Mouse (Mus musculus) CH12.LX (cell line): ENCODE measurements at regions not wholly inside any gene's neighbourhood (a gene's known extent, or its start where the extent isn't known, plus 50 kb on each side); places are given as distances from the start of the nearest gene placed in this dataset.

Experiments used
- DNase-seq: peaks from one replicate; pipeline ENCODE4 v3.0.0-alpha.2; 2013; ENCODE audit errors: extremely low read depth
- H3K27ac ChIP-seq: 2 replicates; pipeline ENCODE4 v1.5.1; 2012; ENCODE audit warnings: low read depth, mild to moderate bottlenecking, control low read depth, moderate library complexity; ENCODE audit not compliant: insufficient read depth
- H3K27me3 ChIP-seq: replicated peaks from 2 replicates; pipeline ENCODE3; 2012; ENCODE audit warnings: inconsistent platforms
- H3K36me3 ChIP-seq, 2 experiments: replicated peaks in 1 of 2; 2 replicates each; pipeline versions ENCODE3 to v1.6.1; 2012; ENCODE audit warnings: inconsistent platforms in 1 of 2, low read length in 1 of 2, mild to moderate bottlenecking in 1 of 2, mixed read lengths in 1 of 2, moderate library complexity in 1 of 2; ENCODE audit not compliant: control insufficient read depth in 1 of 2, insufficient read depth in 1 of 2
- H3K4me1 ChIP-seq, 2 experiments: 2 replicates each; pipeline ENCODE4 v1.6.1; 2012; ENCODE audit warnings: inconsistent platforms in 1 of 2, moderate library complexity in 1 of 2; ENCODE audit not compliant: insufficient read depth in 2 of 2, control insufficient read depth in 1 of 2
- H3K4me2 ChIP-seq: 2 replicates; pipeline ENCODE4 v1.6.1; 2012; ENCODE audit warnings: low read depth, mild to moderate bottlenecking, control low read depth; ENCODE audit not compliant: poor library complexity, insufficient read depth, severe bottlenecking
- H3K4me3 ChIP-seq, 3 experiments: fragments of 150-350 bp in 1 of 3; sonication (generic) in 1 of 3; replicated peaks in 1 of 3; 2 replicates each; pipeline versions ENCODE3 to v1.5.1; 2011 to 2012; ENCODE audit warnings: low read depth in 2 of 3, low read length in 2 of 3, mild to moderate bottlenecking in 2 of 3, moderate library complexity in 2 of 3, control low read depth in 1 of 3, improper control_type of control experiment in 1 of 3, inconsistent platforms in 1 of 3, mixed read lengths in 1 of 3; ENCODE audit not compliant: poor library complexity in 1 of 3
- H3K79me2 ChIP-seq: replicated peaks from 2 replicates; pipeline ENCODE4 v1.6.1; 2012; ENCODE audit warnings: mild to moderate bottlenecking, moderate library complexity; ENCODE audit not compliant: control insufficient read depth, poor library complexity, insufficient read depth, severe bottlenecking; ENCODE audit errors: extremely low read depth
- H3K9ac ChIP-seq: 2 replicates; pipeline ENCODE4 v1.6.1; 2012; ENCODE audit warnings: low read depth, mild to moderate bottlenecking, control low read depth, moderate library complexity; ENCODE audit not compliant: insufficient read depth
- H3K9me3 ChIP-seq: replicated peaks from 2 replicates; pipeline ENCODE3; 2012; ENCODE audit warnings: low read length, inconsistent platforms, mixed read lengths
- CHD2 ChIP-seq: IDR thresholded peaks from 2 replicates; pipeline ENCODE4 v1.6.1; 2011; ENCODE audit warnings: low read length, improper control_type of control experiment
- CTCF ChIP-seq, 2 experiments: IDR thresholded peaks in 1 of 2; conservative IDR thresholded peaks in 1 of 2; 2 replicates each; pipeline ENCODE4 v1.5.1; 2011 to 2012; ENCODE audit warnings: low read depth in 2 of 2, low read length in 2 of 2, improper control_type of control experiment in 1 of 2, inconsistent platforms in 1 of 2, mild to moderate bottlenecking in 1 of 2, moderate library complexity in 1 of 2
- E2F4 ChIP-seq: IDR thresholded peaks from 2 replicates; pipeline ENCODE4 v1.6.1; 2011; ENCODE audit warnings: low read depth, low read length, improper control_type of control experiment; ENCODE audit not compliant: insufficient replicate concordance
- EP300 ChIP-seq: IDR thresholded peaks from 2 replicates; pipeline ENCODE4 v1.6.1; 2011; ENCODE audit warnings: low read length, improper control_type of control experiment
- ETS1 ChIP-seq: conservative IDR thresholded peaks from 2 replicates; pipeline ENCODE4 v1.6.1; 2012; ENCODE audit warnings: low read depth, mild to moderate bottlenecking, inconsistent platforms, low read length, improper control_type of control experiment, moderate library complexity
- GABPA ChIP-seq: IDR thresholded peaks from 2 replicates; pipeline ENCODE4 v1.6.1; 2012; ENCODE audit warnings: low read depth, low read length, improper control_type of control experiment, inconsistent platforms; ENCODE audit not compliant: insufficient replicate concordance
- IRF4 ChIP-seq: IDR thresholded peaks from 2 replicates; pipeline ENCODE4 v1.6.1; 2014; ENCODE audit warnings: low read depth, mild to moderate bottlenecking, inconsistent platforms, low read length, improper control_type of control experiment
- JUN ChIP-seq: IDR thresholded peaks from 2 replicates; pipeline ENCODE4 v1.6.1; 2011; ENCODE audit warnings: low read depth, mild to moderate bottlenecking, low read length, improper control_type of control experiment, moderate library complexity; ENCODE audit not compliant: insufficient read depth
- JUND ChIP-seq: conservative IDR thresholded peaks from 2 replicates; pipeline ENCODE4 v1.6.1; 2011; ENCODE audit warnings: low read depth, low read length, improper control_type of control experiment
- KAT2A ChIP-seq: IDR thresholded peaks from 2 replicates; pipeline ENCODE4 v1.6.1; 2012; ENCODE audit warnings: low read length, improper control_type of control experiment, inconsistent platforms; ENCODE audit not compliant: insufficient replicate concordance
- MAX ChIP-seq: IDR thresholded peaks from 2 replicates; pipeline ENCODE4 v1.6.1; 2011; ENCODE audit warnings: low read length, improper control_type of control experiment
- MEF2A ChIP-seq: IDR thresholded peaks from 2 replicates; pipeline ENCODE4 v1.6.1; 2014; ENCODE audit warnings: low read depth, mild to moderate bottlenecking, inconsistent platforms, low read length, improper control_type of control experiment, borderline replicate concordance
- NRF1 ChIP-seq: IDR thresholded peaks from 2 replicates; pipeline ENCODE4 v1.6.1; 2014; ENCODE audit warnings: low read depth, mild to moderate bottlenecking, inconsistent platforms, low read length, improper control_type of control experiment, moderate library complexity
- PAX5 ChIP-seq: IDR thresholded peaks from 2 replicates; pipeline ENCODE4 v1.6.1; 2012; ENCODE audit warnings: low read length, inconsistent platforms, mixed read lengths
- POLR2A ChIP-seq: IDR thresholded peaks from 2 replicates; pipeline ENCODE4 v1.6.1; 2011; ENCODE audit warnings: low read depth, mild to moderate bottlenecking, improper control_type of control experiment, low read length
- POLR2AphosphoS2 ChIP-seq: IDR thresholded peaks from 2 replicates; pipeline ENCODE4 v1.6.1; 2011; ENCODE audit warnings: low read depth, low read length, improper control_type of control experiment
- TBP ChIP-seq: conservative IDR thresholded peaks from 2 replicates; pipeline ENCODE4 v1.6.1; 2011; ENCODE audit warnings: low read depth, low read length, improper control_type of control experiment
- TCF12 ChIP-seq: IDR thresholded peaks from 2 replicates; pipeline ENCODE4 v1.6.1; 2014; ENCODE audit warnings: low read depth, mild to moderate bottlenecking, inconsistent platforms, low read length, improper control_type of control experiment
- USF1 ChIP-seq: IDR thresholded peaks from 2 replicates; pipeline ENCODE4 v1.6.1; 2014; ENCODE audit warnings: low read depth, mild to moderate bottlenecking, inconsistent platforms, low read length, improper control_type of control experiment
- ZKSCAN1 ChIP-seq: IDR thresholded peaks from 2 replicates; pipeline ENCODE4 v1.6.1; 2012; ENCODE audit warnings: low read depth, inconsistent platforms, low read length, improper control_type of control experiment, borderline replicate concordance
- dilution Hi-C: fragments of 300-500 bp; cut with MboI; formaldehyde crosslinking; loops from 2 replicates; pipeline ENCODE4 v1.14.3; 2020; ENCODE audit warnings: low sequenced_read_pairs; ENCODE audit not compliant: extremely low pct_unique_long_range_greater_than_20kb, extremely low pct_ligation_motif_present
- in situ Hi-C: fragments of 300-500 bp; cut with MboI; formaldehyde crosslinking; loops from 3 replicates; pipeline ENCODE4 v1.14.3; 2019; ENCODE audit warnings: low sequenced_read_pairs, low pct_ligation_motif_present, low pct_unique_long_range_greater_than_20kb, mixed read lengths

DNA sequence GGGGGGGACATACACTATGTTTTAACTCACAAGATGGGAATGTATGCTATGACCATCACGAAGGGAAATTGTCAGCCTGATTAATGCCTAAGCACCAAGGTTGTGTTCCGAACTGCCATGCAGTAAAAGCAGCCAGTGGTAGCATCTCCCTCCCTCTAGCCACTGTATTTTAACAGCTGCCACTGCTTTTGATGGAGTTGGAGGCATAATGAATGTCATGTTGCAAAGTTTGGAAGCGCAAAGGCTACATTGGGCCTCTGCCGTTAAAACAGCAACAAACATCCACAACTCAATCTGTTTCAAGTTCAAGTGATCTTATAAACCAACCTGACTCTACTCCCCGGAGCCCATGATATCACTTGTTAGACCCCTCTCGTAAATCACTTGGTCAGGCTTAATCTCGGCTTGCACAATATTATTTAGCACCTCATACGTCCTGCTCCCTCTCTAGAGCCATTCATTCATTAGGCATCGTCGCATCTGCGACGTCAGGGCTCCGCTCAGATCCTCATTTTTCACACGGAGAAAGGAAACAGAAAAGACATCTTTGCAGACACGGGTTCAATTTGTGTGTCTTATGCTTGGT lies 184.7 kb downstream of the Hlx start:
- H3K9me3 ChIP-seq, result no peaks in the 10 kb centered on the region
- TF ChIP-seq E2F4 (no peak), ZKSCAN1 (no peak), USF1 (no peak), GABPA (no peak), MAX (no peak), EP300 (no peak)
- H3K4me3 ChIP-seq, result no peak overlapping the region
- no peaks in the 10 kb centered on the region for H3K27me3 ChIP-seq
- DNase-seq, result no peak
- H3K79me2 ChIP-seq, result no peaks in the 10 kb centered on the region
- no peak overlapping the region for H3K4me2 ChIP-seq
- H3K9ac ChIP-seq, result no peak overlapping the region
- H3K4me1 ChIP-seq, result peaks cover 4 to 13% of the 10 kb centered on the region in 2 experiments
- dilution Hi-C loops, result no loop called here
- H3K27ac ChIP-seq, result no peak overlapping the region
- in situ Hi-C loops, result no loop called here
- H3K36me3 ChIP-seq, result no peaks in the 10 kb centered on the region

DNA sequence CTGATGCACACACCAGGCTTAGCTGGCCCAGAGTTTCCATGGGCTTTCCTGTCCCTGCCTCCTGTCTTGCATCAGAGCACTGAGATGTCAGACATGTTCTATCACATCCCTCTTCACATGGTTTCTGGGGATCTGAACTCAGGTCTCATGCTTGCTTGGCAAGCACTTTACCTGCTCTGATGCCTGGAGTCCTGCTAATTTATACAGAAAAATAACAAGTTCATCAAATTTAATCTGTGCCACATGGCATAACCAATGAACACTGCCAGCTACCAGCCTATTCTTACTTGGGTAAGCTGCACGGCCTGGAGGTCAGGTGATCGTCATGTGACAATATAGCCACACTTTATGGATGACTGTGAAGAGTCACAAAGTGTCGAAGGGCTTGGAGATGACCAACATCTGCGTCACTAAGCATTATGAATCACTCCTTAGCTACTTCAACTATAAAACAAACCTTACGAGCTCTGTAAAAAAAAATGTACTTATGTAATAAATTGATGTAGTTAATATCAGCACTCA lies 186.2 kb downstream of the Hlx start:
- peaks cover 6 to 24% of the 10 kb centered on the region in 2 experiments for H3K4me1 ChIP-seq
- TF ChIP-seq NRF1 (no peak), TCF12 (no peak), POLR2A (no peak), MEF2A (no peak), KAT2A (no peak), PAX5 (no peak), IRF4 (no peak), JUN (no peak), CHD2 (no peak), ETS1 (no peak), TBP (no peak), USF1 (no peak), CTCF (conservative IDR thresholded peaks at IDR 0.05 in 1 of 2, IDR thresholded peaks at IDR 0.05 in 1 of 2; ENCODE audit: low read depth in 2 of 2, low read length in 2 of 2) (no peak), POLR2AphosphoS2 (no peak), JUND (no peak), E2F4 (no peak)
- no peak overlapping the region for H3K4me3 ChIP-seq
- no peaks in the 10 kb centered on the region for H3K79me2 ChIP-seq
- DNase-seq, result no peak
- no peak overlapping the region for H3K9ac ChIP-seq
- H3K27ac ChIP-seq, result no peak overlapping the region
- H3K9me3 ChIP-seq, result no peaks in the 10 kb centered on the region
- no peaks in the 10 kb centered on the region for H3K36me3 ChIP-seq
- dilution Hi-C loops (no loop called here), in situ Hi-C loops (no loop called here)
- H3K27me3 ChIP-seq, result no peaks in the 10 kb centered on the region
- no peak overlapping the region for H3K4me2 ChIP-seq
